Mouse (Mus musculus): ENCODE results near the gene 3110082I17Rik.

- TF ChIP-seq CTCF (IDR thresholded peaks at IDR 0.05; ENCODE audit: low read depth) = no peak
- TF ChIP-seq EP300 (IDR thresholded peaks at IDR 0.05; ENCODE audit: low read depth) = no peak
Measured at GRCm38 (mm10) chr5:139433842-139434568, 26.3 kb downstream of the 3110082I17Rik start.

Data from liver, embryonic 14.5 days (tissue).